Mouse (Mus musculus) embryonic facial prominence, embryonic 14.5 days (tissue): ENCODE data around the gene D630045J12Rik. TPM values are rescaled to one million over a fixed set of nuclear protein-coding genes. Genes with fewer than 3 reads are reported as not detected.
A peak's percentile ranks its signal among the peaks of the same experiment; 100 is the strongest.

Source experiments
- ATAC-seq: fragments of 200-750 bp; cut with Nextera tagmentation; 2 replicates; pipeline ENCODE4 v1.8.0; 2017; ENCODE audit warnings: low read depth, moderate number of reproducible peaks, moderate TSS enrichment
- DNase-seq: peaks from one replicate; pipeline ENCODE4 v3.0.0-alpha.2; 2015; ENCODE audit warnings: low spot score
- H3K27ac ChIP-seq: fragments of 300-500 bp; sonication (generic); replicated peaks from 2 replicates; pipeline ENCODE4 v1.5.1; 2014; ENCODE audit warnings: low read depth, mild to moderate bottlenecking, low read length, moderate library complexity
- H3K27me3 ChIP-seq: fragments of 300-500 bp; sonication (generic); replicated peaks from 2 replicates; pipeline ENCODE4 v1.6.1; 2014; ENCODE audit warnings: low read length; ENCODE audit not compliant: control insufficient read depth, insufficient read depth
- H3K36me3 ChIP-seq: fragments of 300-500 bp; sonication (generic); 2 replicates; pipeline ENCODE4 v1.6.1; 2014; ENCODE audit warnings: low read length, mixed read lengths; ENCODE audit not compliant: control insufficient read depth, insufficient read depth
- H3K4me1 ChIP-seq: fragments of 300-500 bp; sonication (generic); 2 replicates; pipeline ENCODE4 v1.6.1; 2014; ENCODE audit warnings: antibody characterized with exemption, low read length; ENCODE audit not compliant: control insufficient read depth, insufficient read depth
- H3K4me2 ChIP-seq: fragments of 300-500 bp; sonication (generic); 2 replicates; pipeline ENCODE4 v1.6.1; 2014; ENCODE audit warnings: low read depth, mild to moderate bottlenecking, low read length, moderate library complexity, mixed read lengths
- H3K4me3 ChIP-seq: fragments of 300-500 bp; sonication (generic); 2 replicates; pipeline ENCODE4 v1.5.1; 2014; ENCODE audit warnings: low read depth, mild to moderate bottlenecking, low read length
- H3K9ac ChIP-seq: fragments of 300-500 bp; sonication (generic); 2 replicates; pipeline ENCODE4 v1.6.1; 2014; ENCODE audit warnings: low read depth, mild to moderate bottlenecking, low read length, moderate library complexity, mixed read lengths
- H3K9me3 ChIP-seq: fragments of 300-500 bp; sonication (generic); 2 replicates; pipeline ENCODE4 v1.6.1; 2016; ENCODE audit warnings: low read length; ENCODE audit not compliant: control insufficient read depth
- WGBS: fragments of 180-500 bp; shearing (Covaris S2); extraction: QIAGEN DNeasy Blood & Tissue Kit; methylation state at CpG from one replicate; pipeline ENCODE4 v1.1.7; 2014; 5-methylcytosine and 5-hydroxymethylcytosine counted together
- polyA plus RNA-seq: library from polyadenylated mRNA; unstranded; fragments of >200 nt; fragmentation: Nextera tagmentation; extraction: Ambion mirVana; gene quantifications from 2 replicates; pipeline ENCODE4 v1.2.1, GENCODE M21; 2014

D630045J12Rik gene
- polyA plus RNA-seq, 1 experiment from 2014 or later, result 6.0 TPM

- Histone ChIP-seq H3K9ac (no peak overlapping the region), H3K27me3 (no peaks in the 10 kb centered on the region; the same call in 1 of the 2 replicates), H3K4me2 (no peak overlapping the region), H3K36me3 (no peaks in the 10 kb centered on the region), H3K4me3 (no peak overlapping the region), H3K4me1 (peaks cover 6% of the 10 kb centered on the region; the same call in 1 of the 2 replicates), H3K27ac (no peak overlapping the region), H3K9me3 (no peaks in the 10 kb centered on the region)
- WGBS, result 82% methylated on average over 7 of the region's 7 CpGs
- no peak for ATAC-seq
- no peak for DNase-seq
Measured at GRCm38 (mm10) chr6:38102216-38102795, 151.5 kb downstream of the D630045J12Rik start.

GRCm38 (mm10) chr6:38096961-38097370 lies 156.8 kb downstream of the D630045J12Rik start:
- H3K4me2 ChIP-seq, result no peak overlapping the region
- no peaks in the 10 kb centered on the region for H3K27me3 ChIP-seq
- DNase-seq, result peak; percentile 27
- H3K4me3 ChIP-seq, result no peak overlapping the region
- no peak for ATAC-seq
- no peaks in the 10 kb centered on the region for H3K36me3 ChIP-seq
- 53% methylated on average over 5 of the region's 5 CpGs for WGBS
- no peak overlapping the region for H3K27ac ChIP-seq
- H3K9ac ChIP-seq, result no peak overlapping the region
- H3K9me3 ChIP-seq, result no peaks in the 10 kb centered on the region
- H3K4me1 ChIP-seq, result no peaks in the 10 kb centered on the region

- ATAC-seq (no peak), DNase-seq (no peak)
- no peaks in the 10 kb centered on the region; the same call in 1 of the 2 replicates for H3K9me3 ChIP-seq
- no peak overlapping the region for H3K4me3 ChIP-seq
- no peak overlapping the region for H3K4me2 ChIP-seq
- WGBS, result 87% methylated on average over 10 of the region's 10 CpGs
- H3K4me1 ChIP-seq, result no peaks in the 10 kb centered on the region
- no peak overlapping the region for H3K27ac ChIP-seq
- no peaks in the 10 kb centered on the region for H3K36me3 ChIP-seq
- no peaks in the 10 kb centered on the region for H3K27me3 ChIP-seq
- H3K9ac ChIP-seq, result no peak overlapping the region
Measured at GRCm38 (mm10) chr6:38094701-38095100, 159.1 kb downstream of the D630045J12Rik start.

GRCm38 (mm10) chr6:38092539-38092938 lies 161.3 kb downstream of the D630045J12Rik start:
- H3K4me1 ChIP-seq, result no peaks in the 10 kb centered on the region
- H3K9ac ChIP-seq, result no peak overlapping the region
- WGBS, result 93% methylated on average over 8 of the region's 8 CpGs
- no peaks in the 10 kb centered on the region for H3K36me3 ChIP-seq
- ATAC-seq (no peak), DNase-seq (no peak)
- H3K27me3 ChIP-seq, result no peaks in the 10 kb centered on the region
- no peak overlapping the region for H3K4me2 ChIP-seq
- no peak overlapping the region for H3K4me3 ChIP-seq
- no peak overlapping the region for H3K27ac ChIP-seq
- no peaks in the 10 kb centered on the region; the same call in 1 of the 2 replicates for H3K9me3 ChIP-seq

GRCm38 (mm10) chr6:38087242-38088026 lies 166.4 kb downstream of the D630045J12Rik start:
- peaks cover 3% of the 10 kb centered on the region for H3K4me1 ChIP-seq
- WGBS, result 71% methylated on average over 9 of the region's 9 CpGs
- no peak overlapping the region for H3K4me3 ChIP-seq
- no peak for ATAC-seq
- H3K27me3 ChIP-seq, result no peaks in the 10 kb centered on the region
- H3K9me3 ChIP-seq, result no peaks in the 10 kb centered on the region; the same call in 1 of the 2 replicates
- no peaks in the 10 kb centered on the region for H3K36me3 ChIP-seq
- no peak overlapping the region for H3K9ac ChIP-seq
- no peak overlapping the region for H3K4me2 ChIP-seq
- DNase-seq, result no peak
- no peak overlapping the region for H3K27ac ChIP-seq

GRCm38 (mm10) chr6:38083204-38083603 lies 170.6 kb downstream of the D630045J12Rik start:
- H3K4me2 ChIP-seq, result no peak overlapping the region
- no peak overlapping the region for H3K27ac ChIP-seq
- no peaks in the 10 kb centered on the region for H3K27me3 ChIP-seq
- no peak overlapping the region for H3K9ac ChIP-seq
- ATAC-seq (no peak), DNase-seq (peak; percentile 22)
- H3K9me3 ChIP-seq, result no peaks in the 10 kb centered on the region
- peaks cover 14% of the 10 kb centered on the region for H3K4me1 ChIP-seq
- WGBS, result 36% methylated on average over 4 of the region's 4 CpGs
- H3K36me3 ChIP-seq, result no peaks in the 10 kb centered on the region
- no peak overlapping the region for H3K4me3 ChIP-seq

GRCm38 (mm10) chr6:38081727-38082341 lies 172.0 kb downstream of the D630045J12Rik start:
- H3K9ac ChIP-seq, result no peak overlapping the region
- WGBS, result 35% methylated on average over 11 of the region's 11 CpGs
- no peak overlapping the region for H3K4me2 ChIP-seq
- no peak overlapping the region for H3K4me3 ChIP-seq
- H3K4me1 ChIP-seq, result peaks cover 14% of the 10 kb centered on the region
- no peaks in the 10 kb centered on the region for H3K36me3 ChIP-seq
- H3K27ac ChIP-seq, result peak overlapping the region; percentile 52; the same call in 1 of the 2 replicates
- H3K9me3 ChIP-seq, result no peaks in the 10 kb centered on the region
- ATAC-seq (peak; percentile 75), DNase-seq (peak; percentile 68)
- H3K27me3 ChIP-seq, result no peaks in the 10 kb centered on the region

- no peak overlapping the region for H3K4me2 ChIP-seq
- H3K27ac ChIP-seq, result no peak overlapping the region; the same call in 1 of the 2 replicates
- H3K4me1 ChIP-seq, result peaks cover 14% of the 10 kb centered on the region
- WGBS, result 57% methylated on average over 4 of the region's 4 CpGs
- DNase-seq (peak; percentile 41), ATAC-seq (no peak)
- no peaks in the 10 kb centered on the region for H3K36me3 ChIP-seq
- H3K9ac ChIP-seq, result no peak overlapping the region
- H3K27me3 ChIP-seq, result no peaks in the 10 kb centered on the region
- 0 out of 2 replicates have a peak, but pooled peaks cover under 1% of the 10 kb centered on the region for H3K9me3 ChIP-seq
- H3K4me3 ChIP-seq, result no peak overlapping the region
Measured at GRCm38 (mm10) chr6:38080364-38080763, 173.4 kb downstream of the D630045J12Rik start.
